Mouse (Mus musculus): Measurements from ENCODE around the gene Olfr402. TPM values are rescaled to one million over a fixed set of nuclear protein-coding genes. Genes with fewer than 3 reads are reported as not detected.

Gene Olfr402
- total and polyA plus RNA-seq, 3 experiments = not detected

- no peak for TF ChIP-seq MEF2A (IDR thresholded peaks at IDR 0.05; ENCODE audit: borderline replicate concordance, low read depth, low read length)
- in situ Hi-C loops (cut with MboI; ENCODE audit: low pct_ligation_motif_present, low pct_unique_long_range_greater_than_20kb, low sequenced_read_pairs) (no loop called here), dilution Hi-C loops (cut with MboI; ENCODE audit: extremely low pct_ligation_motif_present, extremely low pct_unique_long_range_greater_than_20kb, low sequenced_read_pairs) (no loop called here)
- no peak overlapping the region for H3K27ac ChIP-seq (ENCODE audit: insufficient read depth, low read depth)
- H3K79me2 ChIP-seq (replicated peaks; ENCODE audit: control insufficient read depth, extremely low read depth, insufficient read depth, poor library complexity, severe bottlenecking) = no peaks in the 10 kb centered on the region
- no peaks in the 10 kb centered on the region for H3K4me1 ChIP-seq (ENCODE audit: control insufficient read depth in 1 of 2, insufficient read depth in 2 of 2)
- no peak overlapping the region for H3K9ac ChIP-seq (ENCODE audit: insufficient read depth, low read depth)
- H3K4me3 ChIP-seq (replicated peaks in 1 of 3; ENCODE audit: low read depth in 2 of 3, low read length in 2 of 3, poor library complexity in 1 of 3) = no peak overlapping the region
- peaks cover 24% of the 10 kb centered on the region for H3K27me3 ChIP-seq (replicated peaks)
- DNase-seq (ENCODE audit: extremely low read depth) = no peak
- no peaks in the 10 kb centered on the region for H3K9me3 ChIP-seq (replicated peaks; ENCODE audit: low read length)
- H3K4me2 ChIP-seq (ENCODE audit: insufficient read depth, low read depth, poor library complexity, severe bottlenecking) = no peak overlapping the region
- no peaks in the 10 kb centered on the region for H3K36me3 ChIP-seq (replicated peaks in 1 of 2; ENCODE audit: control insufficient read depth in 1 of 2, insufficient read depth in 1 of 2, low read length in 1 of 2)
Observed at GRCm38 (mm10) chr11:74168771-74169170, 15.4 kb downstream of the Olfr402 start.

- Histone ChIP-seq H3K79me2 (replicated peaks; ENCODE audit: control insufficient read depth, extremely low read depth, insufficient read depth, poor library complexity, severe bottlenecking) (no peaks in the 10 kb centered on the region), H3K27me3 (replicated peaks) (peaks cover 73% of the 10 kb centered on the region), H3K9ac (ENCODE audit: insufficient read depth, low read depth) (no peak overlapping the region), H3K4me1 (ENCODE audit: control insufficient read depth in 1 of 2, insufficient read depth in 2 of 2) (peaks cover 0 to 10% of the 10 kb centered on the region in 2 experiments; a peak in 2 of 4 replicates), H3K4me2 (ENCODE audit: insufficient read depth, low read depth, poor library complexity, severe bottlenecking) (no peak overlapping the region), H3K27ac (ENCODE audit: insufficient read depth, low read depth) (no peak overlapping the region), H3K4me3 (replicated peaks in 1 of 3; ENCODE audit: low read depth in 2 of 3, low read length in 2 of 3, poor library complexity in 1 of 3) (no peak overlapping the region), H3K9me3 (replicated peaks; ENCODE audit: low read length) (no peaks in the 10 kb centered on the region), H3K36me3 (replicated peaks in 1 of 2; ENCODE audit: control insufficient read depth in 1 of 2, insufficient read depth in 1 of 2, low read length in 1 of 2) (no peaks in the 10 kb centered on the region)
- TF ChIP-seq ELF1 (IDR thresholded peaks at IDR 0.05; ENCODE audit: low read depth, low read length) (no peak), POLR2AphosphoS2 (IDR thresholded peaks at IDR 0.05; ENCODE audit: low read depth, low read length) (no peak), JUN (IDR thresholded peaks at IDR 0.05; ENCODE audit: insufficient read depth, low read depth, low read length) (no peak)
- dilution Hi-C loops (cut with MboI; ENCODE audit: extremely low pct_ligation_motif_present, extremely low pct_unique_long_range_greater_than_20kb, low sequenced_read_pairs) (no loop called here), in situ Hi-C loops (cut with MboI; ENCODE audit: low pct_ligation_motif_present, low pct_unique_long_range_greater_than_20kb, low sequenced_read_pairs) (no loop called here)
- no peak for DNase-seq (ENCODE audit: extremely low read depth)
Observed at GRCm38 (mm10) chr11:74183168-74183567, 29.8 kb downstream of the Olfr402 start.

- peaks cover 73% of the 10 kb centered on the region for H3K27me3 ChIP-seq (replicated peaks)
- H3K4me2 ChIP-seq (ENCODE audit: insufficient read depth, low read depth, poor library complexity, severe bottlenecking) = no peak overlapping the region
- H3K4me1 ChIP-seq (ENCODE audit: control insufficient read depth in 1 of 2, insufficient read depth in 2 of 2) = peaks cover 0 to 10% of the 10 kb centered on the region in 2 experiments; a peak in 2 of 4 replicates
- no peaks in the 10 kb centered on the region for H3K9me3 ChIP-seq (replicated peaks; ENCODE audit: low read length)
- no peak overlapping the region for H3K9ac ChIP-seq (ENCODE audit: insufficient read depth, low read depth)
- peak; percentile 57; the same call in 1 of the 2 replicates for TF ChIP-seq EP300 (IDR thresholded peaks at IDR 0.05; ENCODE audit: low read length)
- TF ChIP-seq PAX5 (IDR thresholded peaks at IDR 0.05; ENCODE audit: low read length) = no peak
- no peak for TF ChIP-seq E2F4 (IDR thresholded peaks at IDR 0.05; ENCODE audit: insufficient replicate concordance, low read depth, low read length)
- TF ChIP-seq ETS1 (conservative IDR thresholded peaks at IDR 0.05; ENCODE audit: low read depth, low read length) = no peak
- TF ChIP-seq ZKSCAN1 (IDR thresholded peaks at IDR 0.05; ENCODE audit: borderline replicate concordance, low read depth, low read length) = no peak
- TF ChIP-seq IRF4 (IDR thresholded peaks at IDR 0.05; ENCODE audit: low read depth, low read length) = peak; percentile 61
- no peak for TF ChIP-seq POLR2AphosphoS2 (IDR thresholded peaks at IDR 0.05; ENCODE audit: low read depth, low read length)
- DNase-seq (ENCODE audit: extremely low read depth) = no peak
- in situ Hi-C loops (cut with MboI; ENCODE audit: low pct_ligation_motif_present, low pct_unique_long_range_greater_than_20kb, low sequenced_read_pairs) (no loop called here), dilution Hi-C loops (cut with MboI; ENCODE audit: extremely low pct_ligation_motif_present, extremely low pct_unique_long_range_greater_than_20kb, low sequenced_read_pairs) (no loop called here)
- H3K27ac ChIP-seq (ENCODE audit: insufficient read depth, low read depth) = no peak overlapping the region
- H3K4me3 ChIP-seq (replicated peaks in 1 of 3; ENCODE audit: low read depth in 2 of 3, low read length in 2 of 3, poor library complexity in 1 of 3) = no peak overlapping the region
- H3K36me3 ChIP-seq (replicated peaks in 1 of 2; ENCODE audit: control insufficient read depth in 1 of 2, insufficient read depth in 1 of 2, low read length in 1 of 2) = no peaks in the 10 kb centered on the region
- no peaks in the 10 kb centered on the region for H3K79me2 ChIP-seq (replicated peaks; ENCODE audit: control insufficient read depth, extremely low read depth, insufficient read depth, poor library complexity, severe bottlenecking)
Observed at GRCm38 (mm10) chr11:74183745-74184144, 30.4 kb downstream of the Olfr402 start.

Measured in CH12.LX (cell line).